Mouse (Mus musculus) layer of hippocampus, adult 9-11 months (tissue): ENCODE measurements around the gene Rabepk.
"Not testable (repeated sequence)": the region's sequence is repeated elsewhere in the genome, so short reads cannot be mapped to it uniquely, and the experiment has no call there.

Experiments used
- DNase-seq: peaks from one replicate; pipeline ENCODE4 v3.0.0; 2022

Rabepk gene

GRCm38 (mm10) chr2:34799357-34800256 is at the start of gene Rabepk:
Rabepk (minus strand) TSS chr2:34799912.
- peak; percentile 79 for DNase-seq

GRCm38 (mm10) chr2:34847702-34848101 is 48.0 kb upstream of the Rabepk start:
- DNase-seq, result no peak

- DNase-seq, result no peak
These were observed 43.7 kb upstream of the Rabepk start for GRCm38 (mm10) chr2:34843211-34843939.

GRCm38 (mm10) chr2:34841706-34842105 is 42.0 kb upstream of the Rabepk start:
- DNase-seq, result peak; percentile 84

GRCm38 (mm10) chr2:34840143-34840542 is 40.4 kb upstream of the Rabepk start:
- not testable (repeated sequence) for DNase-seq

- DNase-seq, result no peak
These were observed 36.0 kb upstream of the Rabepk start for GRCm38 (mm10) chr2:34835669-34836068.

- no peak for DNase-seq
These were observed 33.9 kb upstream of the Rabepk start for GRCm38 (mm10) chr2:34833624-34834023.

GRCm38 (mm10) chr2:34832766-34833457 is 33.2 kb upstream of the Rabepk start, which contains the start of gene Gm34653:
Gm34653 (plus strand) TSS chr2:34833007.
- not testable (repeated sequence) for DNase-seq

GRCm38 (mm10) chr2:34830066-34830465 is 30.4 kb upstream of the Rabepk start:
- DNase-seq, result not testable (repeated sequence)

- DNase-seq, result no peak
These were observed 28.3 kb upstream of the Rabepk start for GRCm38 (mm10) chr2:34828026-34828425.

- no peak for DNase-seq
These were observed 27.9 kb upstream of the Rabepk start for GRCm38 (mm10) chr2:34827591-34827990.

GRCm38 (mm10) chr2:34826460-34827231 is 26.9 kb upstream of the Rabepk start:
- no peak for DNase-seq

- DNase-seq, result peak; percentile 92
These were observed 26.2 kb upstream of the Rabepk start, which contains the start of gene Fbxw2 for GRCm38 (mm10) chr2:34825827-34826459. Fbxw2 (minus strand) TSS chr2:34826311.

GRCm38 (mm10) chr2:34818492-34818891 is 18.8 kb upstream of the Rabepk start:
- DNase-seq, result no peak

GRCm38 (mm10) chr2:34815893-34816292 is 16.2 kb upstream of the Rabepk start:
- DNase-seq, result not testable (repeated sequence)

GRCm38 (mm10) chr2:34812706-34813105 is 13.0 kb upstream of the Rabepk start:
- DNase-seq, result no peak

GRCm38 (mm10) chr2:34810775-34811174 is 11.1 kb upstream of the Rabepk start:
- no peak for DNase-seq

GRCm38 (mm10) chr2:34809568-34809967 is 9.9 kb upstream of the Rabepk start:
- DNase-seq, result no peak

GRCm38 (mm10) chr2:34808057-34808456 is 8.3 kb upstream of the Rabepk start:
- DNase-seq, result no peak

- DNase-seq, result no peak
These were observed 5.7 kb upstream of the Rabepk start for GRCm38 (mm10) chr2:34805364-34805950.

- DNase-seq, result no peak
These were observed 5.1 kb upstream of the Rabepk start for GRCm38 (mm10) chr2:34804815-34805214.
